Mouse (Mus musculus) hindbrain, embryonic 16.5 days (tissue): ENCODE measurements at regions not wholly inside any gene's neighbourhood (a gene's known extent, or its start where the extent isn't known, plus 50 kb on each side); places are given as distances from the start of the nearest gene placed in this dataset.

Experiments
- ATAC-seq: fragments of 200-750 bp; cut with Nextera tagmentation; 2 replicates; pipeline ENCODE4 v1.8.0; 2017; ENCODE audit warnings: moderate TSS enrichment, moderate library complexity
- H3K27ac ChIP-seq: fragments of 300-500 bp; sonication (generic); 2 replicates; pipeline ENCODE4 v1.5.1; 2014; ENCODE audit warnings: low read depth, mild to moderate bottlenecking, control low read depth, low read length, moderate library complexity
- H3K27me3 ChIP-seq: fragments of 300-500 bp; sonication (generic); replicated peaks from 2 replicates; pipeline ENCODE4 v1.6.1; 2014; ENCODE audit warnings: low read length; ENCODE audit not compliant: control insufficient read depth, insufficient read depth
- H3K36me3 ChIP-seq: fragments of 300-500 bp; sonication (generic); 2 replicates; pipeline ENCODE4 v1.6.1; 2014; ENCODE audit warnings: mild to moderate bottlenecking, low read length, moderate library complexity, mixed read lengths; ENCODE audit not compliant: control insufficient read depth, insufficient read depth
- H3K4me1 ChIP-seq: fragments of 300-500 bp; sonication (generic); 2 replicates; pipeline ENCODE4 v1.6.1; 2014; ENCODE audit warnings: low read depth, low read length; ENCODE audit not compliant: control insufficient read depth, insufficient read depth
- H3K4me2 ChIP-seq: fragments of 300-500 bp; sonication (generic); 2 replicates; pipeline ENCODE4 v1.6.1; 2014; ENCODE audit warnings: mild to moderate bottlenecking, low read length, control low read depth, moderate library complexity
- H3K4me3 ChIP-seq: fragments of 300-500 bp; sonication (generic); 2 replicates; pipeline ENCODE4 v1.5.1; 2014; ENCODE audit warnings: mild to moderate bottlenecking, low read length, control low read depth, moderate library complexity
- H3K9ac ChIP-seq: fragments of 300-500 bp; sonication (generic); 2 replicates; pipeline ENCODE4 v1.6.1; 2014; ENCODE audit warnings: low read depth, mild to moderate bottlenecking, control low read depth, low read length, moderate library complexity
- H3K9me3 ChIP-seq: fragments of 300-500 bp; sonication (generic); 2 replicates; pipeline ENCODE4 v1.6.1; 2014; ENCODE audit warnings: mild to moderate bottlenecking, low read length, moderate library complexity; ENCODE audit not compliant: control insufficient read depth
- WGBS: fragments of 180-500 bp; shearing (Covaris S2); extraction: QIAGEN DNeasy Blood & Tissue Kit; methylation state at CpG from one replicate; pipeline ENCODE4 v1.1.7; 2014; 5-methylcytosine and 5-hydroxymethylcytosine counted together

DNA sequence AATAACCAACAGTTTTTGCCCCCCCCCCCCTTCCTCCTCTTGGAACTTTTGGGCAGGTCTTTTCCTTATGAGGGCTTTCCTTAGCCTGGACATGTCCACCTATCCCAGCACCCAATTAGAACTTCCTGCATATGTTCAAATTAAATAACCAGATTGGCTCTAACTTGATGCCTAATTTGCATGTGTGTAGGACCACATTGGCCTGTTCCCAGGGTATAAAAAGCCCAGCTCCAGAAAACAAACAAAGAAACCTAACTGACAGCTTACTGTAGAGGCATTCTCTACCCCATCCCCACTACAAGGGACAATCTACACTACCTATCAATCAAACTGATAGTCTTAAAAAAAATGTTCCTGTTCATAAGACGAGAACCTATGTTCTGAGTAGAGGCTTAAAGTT lies 232.6 kb downstream of the Ube2cbp start:
- WGBS: 53% methylated on average over 1 of the region's 1 CpGs
- Histone ChIP-seq H3K4me3 (no peak overlapping the region), H3K27ac (no peak overlapping the region), H3K27me3 (no peaks in the 10 kb centered on the region), H3K4me2 (no peak overlapping the region), H3K36me3 (no peaks in the 10 kb centered on the region), H3K9me3 (no peaks in the 10 kb centered on the region), H3K4me1 (no peaks in the 10 kb centered on the region), H3K9ac (no peak overlapping the region)
- ATAC-seq: no peak

DNA sequence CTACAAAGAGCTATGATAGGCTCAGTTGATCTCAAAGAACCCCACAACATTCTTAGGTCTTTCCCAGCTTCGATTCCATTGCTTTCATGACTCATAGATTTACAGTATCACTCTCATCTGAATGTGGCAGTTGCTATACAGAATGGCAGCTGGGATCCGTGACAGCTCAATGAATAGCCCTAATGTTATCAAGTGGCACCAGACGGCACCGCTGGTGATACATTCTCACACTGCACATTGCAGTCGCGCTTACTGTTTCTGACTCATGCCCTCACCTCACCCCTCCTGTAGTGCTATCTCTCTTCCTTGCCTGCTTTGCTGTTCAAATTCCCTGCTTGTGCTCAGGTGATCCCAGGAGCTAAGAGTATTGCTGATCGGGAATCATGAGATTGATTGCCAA lies 231.0 kb downstream of the Ube2cbp start:
- Histone ChIP-seq H3K27ac (no peak overlapping the region), H3K27me3 (no peaks in the 10 kb centered on the region), H3K9ac (no peak overlapping the region), H3K9me3 (no peaks in the 10 kb centered on the region), H3K36me3 (no peaks in the 10 kb centered on the region), H3K4me2 (no peak overlapping the region), H3K4me1 (no peaks in the 10 kb centered on the region), H3K4me3 (no peak overlapping the region)
- ATAC-seq: no peak
- WGBS: 81% methylated on average over 7 of the region's 7 CpGs

DNA sequence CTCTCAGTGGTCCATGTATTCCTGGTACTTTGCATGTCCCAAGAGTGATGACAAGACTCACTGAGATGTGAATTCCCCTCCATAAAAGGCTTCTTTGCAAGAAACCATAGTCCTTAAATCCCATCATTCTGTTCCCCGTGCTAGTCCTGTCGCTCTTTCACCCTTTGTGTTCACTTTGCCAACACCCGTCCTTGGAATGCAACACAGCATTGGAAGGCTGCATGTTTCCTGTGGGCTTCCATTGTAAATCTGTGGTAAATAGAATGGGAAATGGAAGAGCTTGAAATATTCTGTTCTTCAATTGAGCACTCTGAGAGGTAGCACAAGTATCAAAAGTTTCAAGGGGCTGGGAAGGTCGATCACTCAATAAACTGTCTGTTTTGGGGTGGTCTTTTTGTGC lies 226.1 kb downstream of the Ube2cbp start:
- ATAC-seq: no peak
- WGBS: 72% methylated on average over 4 of the region's 4 CpGs
- H3K4me1 ChIP-seq: no peaks in the 10 kb centered on the region
- no peaks in the 10 kb centered on the region for H3K27me3 ChIP-seq
- no peaks in the 10 kb centered on the region for H3K36me3 ChIP-seq
- H3K27ac ChIP-seq: no peak overlapping the region
- no peak overlapping the region for H3K4me3 ChIP-seq
- H3K9ac ChIP-seq: no peak overlapping the region
- no peak overlapping the region for H3K4me2 ChIP-seq
- H3K9me3 ChIP-seq: no peaks in the 10 kb centered on the region

DNA sequence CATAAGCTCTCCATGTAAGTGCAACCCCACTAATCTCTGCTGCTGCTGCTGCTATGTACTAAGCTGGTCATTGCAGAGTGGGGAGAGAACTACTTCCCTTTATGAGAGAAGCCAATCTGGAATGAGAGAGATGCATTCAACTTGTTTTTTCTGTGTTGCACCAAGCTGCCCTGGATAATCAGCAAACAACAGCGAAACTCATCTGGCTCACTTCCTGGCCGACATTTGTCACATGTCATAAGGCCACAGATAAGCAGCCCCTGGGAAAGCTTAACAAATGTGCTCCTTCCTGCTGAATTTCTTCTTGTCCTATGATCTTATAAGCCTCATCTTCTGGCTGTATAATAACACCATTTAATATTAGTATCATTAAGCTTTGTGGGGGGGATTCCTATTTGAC lies 224.5 kb downstream of the Ube2cbp start:
- H3K4me1 ChIP-seq: no peaks in the 10 kb centered on the region
- no peak overlapping the region for H3K4me2 ChIP-seq
- WGBS: 47% methylated on average over 2 of the region's 2 CpGs
- no peak overlapping the region for H3K4me3 ChIP-seq
- no peak for ATAC-seq
- no peak overlapping the region for H3K27ac ChIP-seq
- H3K27me3 ChIP-seq: no peaks in the 10 kb centered on the region
- H3K9ac ChIP-seq: no peak overlapping the region
- no peaks in the 10 kb centered on the region for H3K36me3 ChIP-seq
- H3K9me3 ChIP-seq: no peaks in the 10 kb centered on the region

DNA sequence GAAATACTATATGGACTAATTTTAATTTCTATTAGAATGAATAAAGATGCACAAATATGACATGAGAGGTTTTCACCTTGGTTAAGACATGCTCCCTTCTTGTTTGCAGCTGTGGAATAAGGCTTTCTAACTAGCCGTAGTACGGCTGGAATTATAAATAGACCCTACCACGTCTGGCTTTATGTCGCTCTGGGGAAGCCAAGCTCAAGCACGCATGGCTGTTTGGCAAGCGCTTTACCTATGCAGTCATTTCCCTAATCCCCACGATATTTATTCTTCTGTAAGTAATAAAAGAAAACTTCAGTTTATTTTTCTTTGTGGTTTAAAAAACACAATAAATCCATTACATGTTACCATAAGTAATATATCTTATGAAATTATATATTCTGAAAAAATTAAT lies 223.9 kb downstream of the Ube2cbp start:
- ATAC-seq: no peak
- H3K27me3 ChIP-seq: no peaks in the 10 kb centered on the region
- no peaks in the 10 kb centered on the region for H3K9me3 ChIP-seq
- no peak overlapping the region for H3K4me2 ChIP-seq
- no peak overlapping the region for H3K4me3 ChIP-seq
- no peak overlapping the region for H3K27ac ChIP-seq
- H3K4me1 ChIP-seq: no peaks in the 10 kb centered on the region
- WGBS: 57% methylated on average over 7 of the region's 7 CpGs
- no peak overlapping the region for H3K9ac ChIP-seq
- H3K36me3 ChIP-seq: no peaks in the 10 kb centered on the region

DNA sequence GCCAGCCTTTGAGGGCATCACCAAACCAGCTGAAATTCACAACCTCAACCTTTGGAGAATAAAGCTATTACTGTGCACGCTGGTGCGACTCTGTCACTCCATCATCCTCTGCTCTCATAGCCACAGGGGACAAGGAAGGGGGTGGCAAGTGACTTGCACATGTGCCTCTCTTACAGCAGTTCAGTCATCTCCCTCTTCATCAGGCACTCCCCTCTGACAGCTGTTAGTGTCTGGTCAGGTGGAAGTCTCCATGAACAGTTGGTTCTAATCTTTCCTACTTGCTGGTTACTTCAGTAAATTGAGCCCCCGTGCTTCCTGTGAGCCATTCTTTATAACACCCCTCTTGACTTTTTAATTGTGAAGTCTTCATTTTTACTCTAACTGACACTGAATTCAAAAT lies 214.6 kb downstream of the Ube2cbp start:
- H3K4me3 ChIP-seq: no peak overlapping the region
- 80% methylated on average over 3 of the region's 3 CpGs for WGBS
- H3K4me1 ChIP-seq: no peaks in the 10 kb centered on the region
- H3K27me3 ChIP-seq: no peaks in the 10 kb centered on the region
- H3K9ac ChIP-seq: no peak overlapping the region
- ATAC-seq: no peak
- H3K4me2 ChIP-seq: no peak overlapping the region
- no peak overlapping the region for H3K27ac ChIP-seq
- no peaks in the 10 kb centered on the region for H3K36me3 ChIP-seq
- H3K9me3 ChIP-seq: no peaks in the 10 kb centered on the region

DNA sequence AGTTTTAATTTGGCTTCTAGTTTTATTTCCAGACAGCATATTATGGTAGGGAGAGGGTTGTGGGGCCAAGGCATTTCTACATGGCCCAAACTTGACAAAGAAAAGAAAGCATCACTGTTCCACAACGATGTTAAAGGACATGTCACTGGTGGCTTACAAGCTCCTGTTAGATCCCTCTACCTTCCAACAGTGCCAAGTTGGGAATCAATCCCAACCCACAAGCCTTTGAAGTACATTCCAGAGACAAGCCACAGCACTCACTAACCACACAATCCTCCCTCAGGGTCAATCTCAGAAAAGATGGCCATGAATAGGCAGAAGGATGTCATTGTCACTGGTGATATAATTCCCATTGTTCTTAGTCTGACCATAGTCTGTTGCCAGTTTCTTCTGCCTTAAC lies 213.4 kb downstream of the Ube2cbp start:
- WGBS: 72% methylated on average over 1 of the region's 1 CpGs
- Histone ChIP-seq H3K4me2 (no peak overlapping the region), H3K4me3 (no peak overlapping the region), H3K9ac (no peak overlapping the region), H3K36me3 (no peaks in the 10 kb centered on the region), H3K9me3 (no peaks in the 10 kb centered on the region), H3K27me3 (no peaks in the 10 kb centered on the region), H3K4me1 (no peaks in the 10 kb centered on the region), H3K27ac (no peak overlapping the region)
- ATAC-seq: no peak
